Mouse (Mus musculus) megakaryocyte, embryonic 14.5 days (primary cell): Measurements from ENCODE around the gene Usp39.

ENCODE experiments used
- FLI1 ChIP-seq: IDR thresholded peaks from 2 replicates; pipeline ENCODE4 v1.6.1; 2012; ENCODE audit warnings: low read length, inconsistent platforms, mixed read lengths
- GATA1 ChIP-seq: IDR thresholded peaks from 3 replicates; pipeline ENCODE4 v1.6.1; 2012; ENCODE audit warnings: mixed read lengths, low read length, inconsistent platforms, borderline replicate concordance

- no peak for TF ChIP-seq GATA1
- TF ChIP-seq FLI1, result no peak
Observed at GRCm38 (mm10) chr6:72367460-72367974, 22.5 kb upstream of the Usp39 start.
